Mouse (Mus musculus) Patski (cell line): Measurements from ENCODE around the gene 6030498E09Rik. TPM values are rescaled to one million over a fixed set of nuclear protein-coding genes. Genes with fewer than 3 reads are reported as not detected.

Experiments
- ATAC-seq: fragments of 100-300 bp; one replicate; pipeline ENCODE4 v1.8.0; 2021
- CTCF ChIA-PET: fragments of 350-600 bp; sonication (Branson Sonifier 250); formaldehyde crosslinking; loops from one replicate; lab custom pipeline; 2022; ENCODE audit warnings: inconsistent platforms; lab: Charles Lee
- POLR2A ChIA-PET: fragments of 350-600 bp; sonication (Branson Sonifier 250); formaldehyde crosslinking; loops from one replicate; lab custom pipeline; 2022; ENCODE audit warnings: antibody characterized with exemption, inconsistent platforms; lab: Charles Lee
- DNase-seq: peaks from one replicate; pipeline ENCODE4 v3.0.0-alpha.2; 2011; ENCODE audit warnings: low read depth, low spot score
- H3K27me3 ChIP-seq: fragments of 371-371 bp; one replicate; pipeline ENCODE4 v1.5.1; 2021
- CTCF ChIP-seq: fragments of 100-300 bp; IDR thresholded peaks from one replicate; pipeline ENCODE4 v1.5.1; 2021
- in situ Hi-C: fragments of 300-500 bp; cut with MboI; formaldehyde crosslinking; loops from 3 replicates; pipeline ENCODE4 v1.11.1; 2018; ENCODE audit warnings: low pct_unique_long_range_greater_than_20kb, mixed read lengths
- polyA plus RNA-seq: library from polyadenylated mRNA; unstranded; gene quantifications from one replicate; pipeline ENCODE4 v1.2.3, GENCODE M21; 2021

6030498E09Rik gene
- not detected for polyA plus RNA-seq

DNA sequence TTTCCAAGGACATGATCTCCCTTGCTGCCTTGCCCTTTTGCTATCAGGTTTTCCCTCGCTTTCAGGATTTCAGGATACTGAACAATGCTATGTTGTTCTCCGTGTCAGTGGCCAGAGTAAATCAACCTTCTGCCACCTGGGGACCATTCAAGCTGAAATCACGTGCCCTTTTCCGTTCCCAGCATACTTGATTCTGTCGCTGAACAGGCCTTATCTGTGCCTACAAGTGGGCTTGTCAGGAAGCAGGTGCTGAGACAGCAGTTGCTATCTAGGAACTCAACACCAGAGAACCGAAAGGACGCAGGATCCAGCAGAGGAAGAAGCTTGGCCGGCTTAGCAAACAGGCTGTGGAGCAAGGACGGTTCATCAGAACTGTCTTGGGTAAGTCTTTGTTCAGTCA lies at the start of gene 6030498E09Rik:
Gene 6030498E09Rik (plus strand): TSS at position 194 of the 400 bp plus-strand sequence.
- ATAC-seq (no peak), DNase-seq (no peak)
- H3K27me3 ChIP-seq = peaks cover 18% of the 10 kb centered on the region
- POLR2A ChIA-PET = no interaction called here
- no peak for TF ChIP-seq CTCF
- CTCF ChIA-PET = interaction anchor here (1.0 to 1.9 kb wide), 3 partner anchors 15 to 114 kb away, joined by 3 to 4 read pairs (median 4); no protein-coding TSS in a partner anchor
- in situ Hi-C loops = loop anchor here (25.0 kb wide), 1 partner anchor 260 kb away; no protein-coding TSS in a partner anchor

DNA sequence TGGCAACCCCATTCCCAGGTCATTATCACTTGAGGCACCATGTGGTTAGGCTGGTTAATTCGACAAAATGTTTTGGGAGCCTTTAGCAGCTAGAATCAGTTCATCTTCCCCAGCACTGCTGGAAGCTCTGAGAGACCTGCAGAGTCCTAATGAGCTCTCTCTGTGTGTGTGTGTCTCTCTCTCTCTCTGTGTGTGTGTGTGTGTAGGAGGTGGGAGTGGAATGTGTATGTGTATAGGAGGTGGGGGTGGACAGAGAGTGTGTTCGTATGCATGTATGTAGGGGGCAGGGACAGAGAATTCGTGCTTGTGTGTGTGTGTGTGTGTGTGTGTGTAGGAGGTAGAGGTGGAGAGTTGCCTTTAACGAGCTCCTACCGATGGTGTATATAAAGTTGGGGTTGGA lies 42.4 kb upstream of the 6030498E09Rik start:
- peaks cover 40% of the 10 kb centered on the region for H3K27me3 ChIP-seq
- in situ Hi-C loops = no loop called here
- ATAC-seq (no peak), DNase-seq (no peak)
- ChIA-PET CTCF (no interaction called here), POLR2A (no interaction called here)
- no peak for TF ChIP-seq CTCF

DNA sequence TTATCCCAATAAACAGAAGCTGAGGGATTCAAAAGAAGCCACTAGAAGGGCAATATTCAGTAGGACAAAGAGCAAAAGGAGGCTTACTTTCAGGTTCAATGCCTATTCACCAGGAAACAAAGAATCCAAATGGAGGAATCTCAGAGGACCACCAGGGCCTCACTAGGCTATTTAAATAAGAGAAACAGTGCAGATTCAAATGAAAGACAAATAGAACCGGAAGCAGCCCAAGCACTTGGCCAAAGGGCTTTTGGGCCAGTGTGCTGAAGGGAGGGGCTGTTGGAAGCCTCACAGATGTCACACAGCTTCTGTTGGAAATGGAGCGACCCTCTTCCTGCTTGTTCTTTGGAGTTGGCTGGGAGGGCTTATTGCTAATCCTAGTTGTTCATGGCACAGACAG lies 41.8 kb upstream of the 6030498E09Rik start:
- H3K27me3 ChIP-seq = peaks cover 40% of the 10 kb centered on the region
- ATAC-seq (no peak), DNase-seq (no peak)
- in situ Hi-C loops = no loop called here
- POLR2A ChIA-PET = no interaction called here
- TF ChIP-seq CTCF = no peak
- CTCF ChIA-PET = no interaction called here

DNA sequence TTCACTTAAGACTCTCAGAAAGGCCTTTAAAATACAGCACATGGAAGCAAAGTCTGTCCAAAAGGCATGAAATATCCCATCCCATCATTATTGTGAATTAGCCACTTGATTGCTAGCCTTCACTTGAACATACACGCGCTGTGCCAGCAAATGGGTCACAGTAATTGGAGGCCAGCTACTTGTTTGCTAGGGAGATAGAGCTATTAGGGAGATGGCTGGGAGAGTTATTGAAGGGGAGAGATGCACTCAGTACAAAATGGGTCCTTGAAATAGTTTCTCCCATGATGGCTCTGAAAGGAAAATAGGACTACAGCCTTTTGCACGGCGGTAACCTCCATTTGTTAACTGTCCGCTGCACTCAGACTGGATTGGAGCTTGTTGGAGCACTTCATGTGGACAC lies 38.8 kb upstream of the 6030498E09Rik start:
- no peak for DNase-seq
- H3K27me3 ChIP-seq = peaks cover 37% of the 10 kb centered on the region
- CTCF ChIA-PET = no interaction called here
- no peak for ATAC-seq
- no peak for TF ChIP-seq CTCF
- POLR2A ChIA-PET = no interaction called here
- in situ Hi-C loops = no loop called here

DNA sequence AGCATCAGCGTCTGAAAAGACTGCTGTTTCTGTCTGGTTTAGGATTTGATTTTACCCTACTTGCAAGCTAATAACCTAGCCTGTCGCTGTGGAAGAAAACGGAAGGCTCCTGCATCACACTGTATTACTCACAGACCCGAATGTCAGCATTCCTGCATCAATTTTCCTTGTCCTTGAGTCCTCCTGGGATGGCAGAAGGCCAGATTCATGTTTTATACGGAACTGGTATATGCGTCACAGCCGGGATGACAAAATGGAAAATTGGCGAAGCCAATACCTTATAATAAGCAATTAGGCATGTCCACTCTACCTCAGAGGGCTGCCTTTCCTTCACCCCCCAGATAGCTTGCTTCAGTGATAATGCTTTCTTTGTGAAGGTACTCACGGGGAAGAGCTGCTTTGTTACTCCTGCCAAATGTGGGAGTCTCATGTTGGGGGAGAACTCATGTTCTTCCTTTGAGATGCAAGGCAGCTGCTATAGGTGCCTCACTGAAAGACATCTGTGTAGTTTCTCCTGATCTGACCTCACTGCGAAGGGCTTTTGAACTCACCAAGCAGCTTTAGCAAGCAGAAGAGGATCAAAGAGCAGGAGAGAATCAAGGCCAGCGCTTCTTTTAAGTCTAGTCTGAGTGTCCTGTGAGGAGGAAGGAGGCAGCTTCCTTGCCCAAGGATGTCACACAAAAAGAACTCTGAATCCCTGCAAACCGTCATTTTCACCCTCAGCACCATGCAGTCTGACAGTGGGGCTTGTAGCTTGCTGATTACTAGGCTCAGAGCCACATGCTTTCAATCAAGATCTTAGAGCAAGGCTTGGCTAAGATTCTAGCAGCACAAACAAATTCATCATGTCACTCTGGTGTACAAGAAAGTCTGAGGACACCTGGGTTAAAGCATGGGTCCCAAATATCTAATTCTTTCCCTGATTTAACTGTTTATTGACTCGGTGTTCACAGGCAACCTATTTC lies 37.3 kb upstream of the 6030498E09Rik start:
- ATAC-seq (no peak), DNase-seq (no peak)
- TF ChIP-seq CTCF = no peak
- in situ Hi-C loops = no loop called here
- H3K27me3 ChIP-seq = peaks cover 29% of the 10 kb centered on the region
- ChIA-PET CTCF (no interaction called here), POLR2A (no interaction called here)

DNA sequence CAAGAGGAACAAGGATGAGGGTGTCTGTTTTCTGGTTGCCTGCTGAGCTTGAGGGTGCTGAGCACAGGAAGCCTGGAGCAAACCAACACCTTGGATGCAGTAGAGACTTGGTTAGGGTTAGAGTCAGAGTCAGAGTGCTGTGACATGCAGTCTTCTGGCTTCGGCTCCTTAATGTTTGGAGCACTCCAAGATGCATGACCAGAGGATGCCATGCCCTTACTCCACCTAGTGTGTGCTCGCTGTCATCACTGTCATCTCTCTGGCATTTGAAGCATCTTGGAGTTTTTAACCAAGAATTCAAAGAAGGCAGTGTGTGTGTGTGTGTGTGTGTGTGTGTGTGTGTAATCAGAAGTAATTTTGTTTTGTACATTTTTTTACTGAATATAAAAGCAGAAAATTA lies 1.0 kb upstream of the 6030498E09Rik start:
- no peak for DNase-seq
- POLR2A ChIA-PET = no interaction called here
- TF ChIP-seq CTCF = no peak
- in situ Hi-C loops = loop anchor here (25.0 kb wide), 1 partner anchor 259 kb away; no protein-coding TSS in a partner anchor
- CTCF ChIA-PET = interaction anchor here (0.6 to 1.9 kb wide), 5 partner anchors 8 to 122 kb away, joined by 3 to 4 read pairs (median 4); no protein-coding TSS in a partner anchor
- peaks cover 9% of the 10 kb centered on the region for H3K27me3 ChIP-seq
- ATAC-seq = peak; percentile 65

DNA sequence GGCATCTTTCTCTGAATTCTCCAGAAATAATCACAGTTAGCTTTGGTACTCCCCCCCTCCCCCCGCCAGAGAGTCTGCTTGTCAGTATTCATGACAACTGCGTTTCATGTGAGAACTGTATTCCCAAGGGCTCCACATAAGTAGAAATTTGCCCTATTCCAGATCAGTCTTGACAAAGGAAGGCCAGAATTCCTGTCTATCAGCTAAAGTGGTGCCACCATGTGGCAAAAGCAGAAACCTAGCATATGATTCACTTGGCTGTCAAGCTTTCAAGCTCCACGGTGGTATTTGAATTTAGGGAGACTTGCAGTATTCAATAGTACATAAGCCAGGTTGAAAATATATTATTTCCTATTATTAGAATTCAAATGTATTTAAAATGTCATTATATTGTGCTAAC lies 585 bp upstream of the 6030498E09Rik start:
- in situ Hi-C loops = loop anchor here (25.0 kb wide), 1 partner anchor 260 kb away; no protein-coding TSS in a partner anchor
- TF ChIP-seq CTCF = peak; percentile 49
- peaks cover 12% of the 10 kb centered on the region for H3K27me3 ChIP-seq
- ATAC-seq = no peak
- CTCF ChIA-PET = interaction anchor here (1.0 to 1.9 kb wide), 4 partner anchors 9 to 113 kb away, joined by 3 to 4 read pairs (median 4); no protein-coding TSS in a partner anchor
- no peak for DNase-seq
- POLR2A ChIA-PET = no interaction called here

DNA sequence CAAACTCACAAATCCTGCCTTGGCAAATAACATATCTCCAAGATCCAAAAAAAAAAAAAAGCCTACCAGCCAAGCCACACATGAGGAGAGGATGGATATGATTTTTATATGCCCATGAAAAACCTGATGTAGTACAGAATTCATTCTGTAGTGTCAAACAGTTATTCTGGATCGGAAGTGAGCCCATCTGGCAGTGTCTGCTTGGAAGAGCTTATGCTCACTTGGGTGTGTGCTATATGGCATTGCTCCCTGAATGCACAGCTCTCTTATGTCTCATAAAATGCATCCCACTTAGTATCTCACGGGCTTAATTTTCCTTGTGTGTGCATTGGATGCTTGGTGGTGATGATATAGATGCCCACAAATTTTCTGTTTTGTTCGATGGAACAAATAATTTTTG lies 21.9 kb downstream of the 6030498E09Rik start:
- ATAC-seq = no peak
- DNase-seq = no peak
- ChIA-PET POLR2A (no interaction called here), CTCF (no interaction called here)
- no peak for TF ChIP-seq CTCF
- H3K27me3 ChIP-seq = peaks cover 32% of the 10 kb centered on the region
- in situ Hi-C loops = no loop called here

DNA sequence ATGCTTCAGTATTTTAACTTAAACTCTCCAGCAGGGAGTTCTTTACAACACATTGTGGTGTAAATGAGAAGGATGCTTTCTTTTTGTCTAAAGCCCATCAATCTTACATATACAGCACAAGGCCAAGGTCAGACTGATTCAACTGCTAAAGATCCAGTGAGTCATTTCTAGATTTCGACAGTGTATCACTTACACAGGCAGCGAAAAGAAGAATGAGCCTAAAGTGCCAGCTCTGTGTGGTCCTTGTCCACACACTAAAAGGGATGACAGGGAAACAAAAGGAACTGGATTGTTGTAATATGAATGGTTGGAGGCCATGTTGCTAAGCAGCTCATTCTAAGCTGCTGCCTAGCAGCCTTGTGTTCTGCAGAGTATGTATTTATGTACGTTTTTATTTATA lies 41.5 kb downstream of the 6030498E09Rik start:
- CTCF ChIA-PET = interaction anchor here (1.7 kb wide), 1 partner anchor 13 kb away, joined by 5 read pairs; no protein-coding TSS in a partner anchor
- no peak for TF ChIP-seq CTCF
- ATAC-seq = no peak
- H3K27me3 ChIP-seq = peaks cover 45% of the 10 kb centered on the region
- POLR2A ChIA-PET = no interaction called here
- no peak for DNase-seq
- in situ Hi-C loops = no loop called here

DNA sequence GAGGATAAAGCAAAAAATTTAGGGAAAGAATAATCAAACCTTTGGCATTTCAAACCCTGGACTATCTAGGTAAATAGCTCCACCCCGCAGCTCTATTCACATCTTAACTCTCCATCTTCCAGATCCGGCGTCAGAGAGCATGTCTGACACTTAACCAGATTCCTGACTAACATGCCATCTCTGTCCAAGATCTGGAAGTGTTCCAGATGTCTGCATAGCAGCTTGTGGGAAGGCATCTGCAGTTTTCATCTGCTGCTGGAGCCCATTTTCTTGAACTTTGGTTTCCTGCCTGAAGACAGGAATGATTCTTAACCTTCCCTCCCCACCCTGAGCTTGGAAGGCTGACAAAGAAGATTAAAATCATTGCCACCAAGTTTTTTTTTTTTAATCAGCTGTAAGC lies 44.4 kb downstream of the 6030498E09Rik start:
- TF ChIP-seq CTCF = no peak
- DNase-seq = no peak
- peaks cover 41% of the 10 kb centered on the region for H3K27me3 ChIP-seq
- POLR2A ChIA-PET = no interaction called here
- CTCF ChIA-PET = no interaction called here
- no peak for ATAC-seq
- in situ Hi-C loops = no loop called here

DNA sequence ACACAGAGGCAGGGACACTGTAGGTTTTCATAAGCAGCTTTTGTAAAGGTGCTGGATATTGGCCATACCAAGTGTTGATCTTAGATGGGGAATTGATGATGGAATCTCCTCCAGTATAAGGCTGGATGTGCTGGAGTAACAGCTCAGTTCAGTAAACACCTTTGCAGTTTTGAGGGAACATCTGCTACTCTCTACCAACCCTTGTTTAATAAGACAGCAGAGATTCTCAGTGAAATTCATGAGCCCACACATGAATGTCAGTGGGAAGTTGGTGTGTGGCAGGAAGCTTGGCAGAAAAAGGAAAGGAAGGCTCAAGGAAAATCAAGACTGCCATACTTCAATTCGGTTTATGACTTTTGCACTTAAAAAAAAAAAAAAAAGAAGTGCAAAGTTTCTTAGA lies 186.1 kb downstream of the 6030498E09Rik start:
- no peak for DNase-seq
- no peak for TF ChIP-seq CTCF
- in situ Hi-C loops = no loop called here
- no peak for ATAC-seq
- POLR2A ChIA-PET = no interaction called here
- CTCF ChIA-PET = no interaction called here
- peaks cover 28% of the 10 kb centered on the region for H3K27me3 ChIP-seq
